Mouse (Mus musculus) midbrain, embryonic 10.5 days (tissue): ENCODE data around the gene Tceanc2. TPM values are rescaled to one million over a fixed set of nuclear protein-coding genes. Genes with fewer than 3 reads are reported as not detected.

Source experiments
- DNase-seq: peaks from one replicate; pipeline ENCODE4 v3.0.0-alpha.2; 2017; ENCODE audit warnings: low spot score
- H3K27ac ChIP-seq: fragments of 300-500 bp; sonication (generic); replicated peaks from 2 replicates; pipeline ENCODE4 v1.5.1; 2016; ENCODE audit warnings: mild to moderate bottlenecking
- H3K27me3 ChIP-seq: fragments of 300-500 bp; sonication (generic); 2 replicates; pipeline ENCODE4 v1.6.1; 2016; ENCODE audit warnings: low read depth, mild to moderate bottlenecking; ENCODE audit not compliant: poor library complexity, severe bottlenecking
- H3K36me3 ChIP-seq: fragments of 300-500 bp; sonication (generic); 2 replicates; pipeline ENCODE4 v1.6.1; 2016; ENCODE audit warnings: mild to moderate bottlenecking, moderate library complexity
- H3K4me1 ChIP-seq: fragments of 300-500 bp; sonication (generic); 2 replicates; pipeline ENCODE4 v1.6.1; 2016
- H3K4me3 ChIP-seq: fragments of 300-500 bp; sonication (generic); 2 replicates; pipeline ENCODE4 v1.5.1; 2016; ENCODE audit warnings: mild to moderate bottlenecking, moderate library complexity
- H3K9me3 ChIP-seq: fragments of 300-500 bp; sonication (generic); replicated peaks from 2 replicates; pipeline ENCODE4 v1.6.1; 2016; ENCODE audit warnings: mild to moderate bottlenecking
- WGBS: fragments of 180-500 bp; shearing (Covaris S2); methylation state at CpG from one replicate; pipeline ENCODE4 v1.1.7; 2016; 5-methylcytosine and 5-hydroxymethylcytosine counted together
- polyA plus RNA-seq: library from polyadenylated mRNA; unstranded; fragments of >200 nt; fragmentation: Nextera tagmentation; extraction: Ambion mirVana; gene quantifications from 2 replicates; pipeline ENCODE4 v1.2.1, GENCODE M21; 2016

Tceanc2 gene
- polyA plus RNA-seq, 1 experiment from 2014 or later, result 39.7 TPM

DNA sequence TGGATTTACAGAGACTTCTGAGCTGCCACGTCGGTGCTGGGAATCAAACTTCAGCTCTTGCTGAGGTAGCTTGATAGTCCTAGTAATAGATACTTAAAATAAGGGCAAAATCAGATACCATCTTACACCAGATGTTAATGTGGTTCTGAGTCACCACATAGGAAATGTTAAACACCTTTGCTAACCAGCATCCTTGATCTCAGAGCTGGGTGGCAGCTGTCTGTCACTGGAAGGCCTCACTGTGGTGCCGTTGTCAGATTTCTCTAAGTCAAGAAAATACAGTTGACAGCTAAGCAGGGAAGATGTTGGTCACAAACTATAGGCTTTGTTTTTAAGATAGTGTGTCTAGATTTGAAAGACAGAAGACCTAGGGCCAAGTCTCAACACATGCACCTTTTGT, 22.9 kb upstream of the Tceanc2 start:
- H3K9me3 ChIP-seq, result no peaks in the 10 kb centered on the region
- 95% methylated on average over 3 of the region's 3 CpGs for whole genome bisulfite sequencing
- peaks cover 99% of the 10 kb centered on the region for H3K36me3 ChIP-seq
- no peak for DNase-seq
- no peaks in the 10 kb centered on the region for H3K4me1 ChIP-seq
- H3K27me3 ChIP-seq, result no peaks in the 10 kb centered on the region
- no peak overlapping the region for H3K4me3 ChIP-seq
- no peak overlapping the region for H3K27ac ChIP-seq

DNA sequence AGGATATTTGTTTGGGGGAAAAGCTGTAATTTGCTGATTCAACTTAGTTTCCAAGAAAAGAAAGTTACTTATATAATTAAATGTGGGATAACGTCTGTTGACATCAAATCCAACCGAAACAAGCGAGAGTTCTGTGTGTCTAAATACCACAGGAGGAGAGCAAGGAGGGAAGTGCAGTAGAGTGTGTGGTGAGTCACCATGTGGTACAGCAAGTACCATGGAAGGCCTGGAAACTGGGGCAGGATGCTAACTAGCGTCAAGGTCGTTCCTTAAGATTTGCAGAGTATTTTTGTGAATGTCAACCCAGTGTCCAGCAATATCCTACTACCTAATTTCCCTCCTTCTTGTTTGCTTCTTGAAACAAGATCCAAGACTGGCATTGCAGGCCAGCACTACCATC, 19.2 kb upstream of the Tceanc2 start:
- H3K27me3 ChIP-seq, result no peaks in the 10 kb centered on the region
- H3K36me3 ChIP-seq, result peaks cover 98% of the 10 kb centered on the region
- H3K4me3 ChIP-seq, result no peak overlapping the region
- H3K27ac ChIP-seq, result no peak overlapping the region
- no peak for DNase-seq
- no peaks in the 10 kb centered on the region for H3K9me3 ChIP-seq
- 91% methylated on average over 5 of the region's 5 CpGs for WGBS
- no peaks in the 10 kb centered on the region for H3K4me1 ChIP-seq

DNA sequence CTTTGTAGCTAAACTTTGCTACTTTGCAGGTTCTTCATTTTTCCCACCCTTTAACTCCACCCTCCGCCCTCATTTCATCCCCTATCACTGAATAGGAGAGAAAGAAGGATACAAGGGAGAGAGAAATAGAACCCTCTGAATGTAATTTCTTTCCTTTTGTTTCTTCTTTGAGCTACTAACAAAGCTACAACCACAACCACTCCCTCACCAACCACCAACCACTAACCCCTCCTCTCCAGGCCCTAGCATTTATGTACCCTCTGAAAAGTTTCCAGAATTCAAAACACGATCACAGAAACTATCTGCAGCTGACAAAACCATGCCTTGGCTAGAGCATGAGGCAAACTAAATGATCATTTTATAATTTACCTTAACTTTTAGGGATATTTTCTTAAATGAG, 17.5 kb upstream of the Tceanc2 start:
- Histone ChIP-seq H3K4me1 (no peaks in the 10 kb centered on the region), H3K27ac (no peak overlapping the region), H3K27me3 (no peaks in the 10 kb centered on the region), H3K4me3 (no peak overlapping the region), H3K9me3 (no peaks in the 10 kb centered on the region), H3K36me3 (peaks cover 98% of the 10 kb centered on the region)
- no peak for DNase-seq
- 94% methylated on average over 2 of the region's 2 CpGs for WGBS

DNA sequence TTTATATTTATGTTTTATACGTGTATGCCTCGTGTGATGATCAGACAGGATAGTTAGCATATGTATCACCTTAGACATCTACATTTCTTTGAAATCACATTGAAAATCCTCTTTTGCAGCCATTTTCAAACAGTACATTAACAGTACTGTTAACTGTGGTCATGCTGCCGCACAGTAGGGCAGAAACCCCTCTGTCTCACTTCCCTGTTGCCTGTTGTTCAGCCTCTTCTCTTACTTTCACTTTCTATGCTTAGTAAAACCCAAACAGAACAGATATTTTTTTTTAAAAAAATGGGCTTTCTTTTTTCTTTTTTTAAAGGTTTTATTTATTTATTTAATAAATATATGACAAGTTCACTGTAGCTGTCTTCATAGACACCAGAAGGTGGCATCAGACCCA, 14.9 kb upstream of the Tceanc2 start:
- 86% methylated on average over 3 of the region's 3 CpGs for WGBS
- H3K4me1 ChIP-seq, result no peaks in the 10 kb centered on the region
- H3K9me3 ChIP-seq, result no peaks in the 10 kb centered on the region
- peaks cover 98% of the 10 kb centered on the region for H3K36me3 ChIP-seq
- H3K27ac ChIP-seq, result no peak overlapping the region
- no peak overlapping the region for H3K4me3 ChIP-seq
- no peak for DNase-seq
- no peaks in the 10 kb centered on the region for H3K27me3 ChIP-seq

DNA sequence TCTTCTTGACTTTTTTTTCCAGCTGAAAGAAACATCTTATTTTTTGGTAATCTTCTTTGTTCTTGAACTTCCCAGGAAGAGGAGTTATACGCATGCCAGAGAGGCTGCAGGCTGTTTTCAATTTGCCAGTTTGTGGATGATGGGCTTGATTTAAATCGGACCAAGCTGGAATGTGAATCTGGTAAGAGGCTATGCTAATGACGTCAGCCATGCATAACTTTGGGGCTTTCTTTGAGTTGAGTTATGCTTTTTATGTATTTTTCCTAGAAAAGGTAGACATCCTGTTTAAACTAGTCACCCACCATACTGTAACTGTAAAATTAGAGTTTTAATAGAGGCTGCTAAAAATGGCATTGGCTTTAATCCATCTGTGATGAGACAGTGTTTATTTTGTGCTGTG, 6.8 kb upstream of the Tceanc2 start:
- H3K27ac ChIP-seq, result no peak overlapping the region
- H3K27me3 ChIP-seq, result no peaks in the 10 kb centered on the region
- H3K36me3 ChIP-seq, result peaks cover 50% of the 10 kb centered on the region
- no peak overlapping the region for H3K4me3 ChIP-seq
- H3K9me3 ChIP-seq, result no peaks in the 10 kb centered on the region
- H3K4me1 ChIP-seq, result peaks cover 6% of the 10 kb centered on the region
- 81% methylated on average over 3 of the region's 3 CpGs for WGBS
- no peak for DNase-seq

DNA sequence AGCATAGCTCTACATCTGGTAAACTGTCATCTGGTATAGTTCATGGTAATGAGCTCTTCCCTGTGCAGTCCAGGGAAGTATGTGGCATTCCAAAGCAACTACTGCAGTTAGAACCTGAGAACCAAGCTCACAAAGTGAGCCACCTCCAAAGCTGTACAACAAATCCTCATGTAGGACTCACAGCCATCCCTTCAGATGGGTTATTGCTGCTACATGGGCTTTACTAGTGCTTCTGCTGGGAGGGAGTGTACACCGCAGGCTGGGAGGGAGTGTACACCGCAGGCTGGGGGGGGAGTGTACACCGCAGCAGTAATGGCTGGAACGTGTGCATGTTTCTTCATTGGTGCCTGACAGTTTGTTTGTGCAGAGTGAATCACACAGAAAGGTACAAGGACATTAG, 4.3 kb upstream of the Tceanc2 start:
- Histone ChIP-seq H3K9me3 (no peaks in the 10 kb centered on the region), H3K27ac (no peak overlapping the region), H3K4me3 (no peak overlapping the region), H3K36me3 (peaks cover 25% of the 10 kb centered on the region), H3K27me3 (no peaks in the 10 kb centered on the region), H3K4me1 (peaks cover 18% of the 10 kb centered on the region)
- 89% methylated on average over 4 of the region's 4 CpGs for WGBS
- DNase-seq, result no peak

DNA sequence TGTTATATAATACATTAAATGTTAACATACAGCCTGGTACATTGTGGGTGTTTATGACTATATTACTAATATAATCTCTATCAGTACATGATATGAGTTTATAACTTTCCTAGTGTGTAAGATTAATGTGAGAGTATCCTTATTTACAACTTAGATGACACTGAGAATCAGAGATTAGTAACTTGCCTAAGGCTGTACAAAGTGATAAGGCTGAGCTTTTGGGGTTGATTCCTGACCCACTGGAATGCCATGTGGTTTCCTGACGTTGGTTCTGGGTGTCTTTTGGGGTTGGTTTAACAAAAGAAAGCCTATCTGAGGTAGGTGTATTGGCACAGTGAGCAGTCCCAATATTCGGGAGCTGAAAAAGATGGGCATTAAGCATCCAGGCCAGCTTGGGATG, 3.9 kb upstream of the Tceanc2 start:
- Histone ChIP-seq H3K4me1 (peaks cover 21% of the 10 kb centered on the region), H3K4me3 (no peak overlapping the region), H3K9me3 (no peaks in the 10 kb centered on the region), H3K36me3 (peaks cover 21% of the 10 kb centered on the region), H3K27ac (no peak overlapping the region), H3K27me3 (no peaks in the 10 kb centered on the region)
- 77% methylated on average over 2 of the region's 2 CpGs for WGBS
- no peak for DNase-seq

DNA sequence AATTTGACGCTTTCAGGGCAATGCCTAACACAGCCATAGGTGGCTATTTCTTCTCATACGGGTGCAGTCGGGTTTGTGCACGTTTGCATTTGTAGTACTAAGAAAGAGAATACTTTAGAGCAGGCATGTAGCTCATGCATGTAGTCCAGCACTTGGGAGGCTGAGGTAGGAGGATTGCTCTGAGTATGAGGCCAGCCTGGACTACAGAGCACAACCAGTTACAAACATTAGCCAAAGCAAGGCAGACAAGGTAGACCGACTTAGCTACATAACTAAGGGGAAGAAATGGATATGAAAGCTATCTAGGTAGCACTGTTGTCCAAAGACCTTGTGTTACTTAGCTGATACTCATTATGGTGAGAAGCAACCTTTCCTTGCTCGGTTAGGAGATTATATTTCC, 3.0 kb upstream of the Tceanc2 start:
- no peak overlapping the region for H3K4me3 ChIP-seq
- H3K27ac ChIP-seq, result no peak overlapping the region
- no peaks in the 10 kb centered on the region for H3K9me3 ChIP-seq
- peaks cover 12% of the 10 kb centered on the region for H3K36me3 ChIP-seq
- 90% methylated on average over 6 of the region's 6 CpGs for WGBS
- H3K4me1 ChIP-seq, result peaks cover 30% of the 10 kb centered on the region
- DNase-seq, result no peak
- H3K27me3 ChIP-seq, result no peaks in the 10 kb centered on the region

DNA sequence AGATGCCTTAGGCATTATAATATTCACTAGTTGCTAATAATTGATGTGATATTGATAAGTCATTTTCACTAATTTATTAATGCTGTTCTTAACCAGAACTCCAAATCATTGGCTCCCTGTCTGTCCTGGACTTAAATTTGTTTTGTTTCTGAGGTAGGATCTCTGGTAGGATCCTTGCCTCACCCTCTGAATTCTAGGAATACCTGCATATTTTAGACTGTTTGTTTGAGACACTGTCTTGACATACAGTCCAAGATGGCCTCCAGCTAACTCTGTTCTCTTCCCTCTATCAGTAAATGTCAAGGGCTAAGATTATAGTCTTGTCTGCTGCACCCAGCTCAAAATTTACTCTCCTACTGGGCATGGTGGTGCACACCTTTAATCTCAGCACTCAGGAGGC, 1.8 kb upstream of the Tceanc2 start:
- DNase-seq, result no peak
- Histone ChIP-seq H3K36me3 (peaks cover 10% of the 10 kb centered on the region), H3K27ac (no peak overlapping the region), H3K4me3 (peak overlapping the region; percentile 96; the same call in 1 of the 2 replicates), H3K27me3 (no peaks in the 10 kb centered on the region), H3K4me1 (peaks cover 31% of the 10 kb centered on the region), H3K9me3 (no peaks in the 10 kb centered on the region)

DNA sequence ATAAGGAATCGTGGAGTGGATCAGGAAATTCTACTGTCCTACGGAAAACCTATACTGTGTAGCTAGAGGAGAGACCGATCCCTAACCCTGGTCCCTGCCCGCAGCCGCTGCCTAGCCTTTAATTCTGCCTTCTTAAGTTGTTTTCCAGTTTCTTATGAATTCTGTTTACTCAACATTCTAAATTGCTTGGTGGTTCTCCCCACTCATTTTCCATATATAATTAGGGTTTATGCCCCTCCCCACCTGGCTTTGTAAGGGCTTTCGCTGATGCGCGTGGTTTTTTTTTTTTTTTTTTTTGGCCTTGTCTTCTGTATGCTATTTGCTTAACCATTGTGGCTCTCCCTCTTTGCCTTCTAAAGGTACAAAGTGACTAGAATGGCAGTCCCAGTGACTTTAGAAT, 645 bp upstream of the Tceanc2 start:
- H3K27ac ChIP-seq, result peak overlapping the region; percentile 97
- 11% methylated on average over 8 of the region's 8 CpGs for WGBS
- peaks cover 31% of the 10 kb centered on the region for H3K4me1 ChIP-seq
- no peak for DNase-seq
- no peaks in the 10 kb centered on the region for H3K9me3 ChIP-seq
- H3K36me3 ChIP-seq, result peaks cover 21% of the 10 kb centered on the region
- no peaks in the 10 kb centered on the region for H3K27me3 ChIP-seq
- peak overlapping the region; percentile 96 for H3K4me3 ChIP-seq

DNA sequence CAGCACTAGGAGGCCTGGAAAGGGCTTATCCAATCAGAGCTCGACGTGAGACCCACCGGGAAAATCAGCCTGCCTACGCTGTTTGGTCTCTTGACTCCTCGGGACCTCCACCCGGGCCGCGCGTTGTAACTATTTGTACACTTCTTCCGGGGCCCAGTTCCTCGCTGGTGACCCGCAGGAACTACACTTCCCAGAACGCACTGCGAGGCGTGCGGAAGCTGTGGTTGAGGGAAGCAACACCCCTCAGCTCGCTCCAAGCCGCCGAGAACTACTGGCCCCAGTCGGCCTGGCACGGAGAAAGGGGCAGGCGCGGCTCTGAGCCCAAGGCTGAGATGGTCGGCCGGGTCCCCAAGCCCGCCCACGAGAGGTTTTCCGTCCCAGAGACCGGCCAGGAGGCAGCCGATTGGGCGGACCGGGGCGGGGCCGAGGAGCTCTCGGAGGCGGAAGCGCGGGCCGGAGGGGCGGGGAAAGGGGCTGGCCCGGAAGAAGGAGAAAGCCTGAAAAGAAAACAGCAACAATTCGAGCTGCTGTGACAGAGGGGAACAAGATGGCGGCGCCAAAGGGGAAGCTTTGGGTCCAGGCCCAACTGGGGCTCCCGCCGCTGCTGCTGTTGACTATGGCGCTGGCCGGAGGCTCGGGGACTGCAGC, 610 bp downstream of the Tceanc2 start, which contains the start of gene Tmem59:
Gene Tmem59 (plus strand): TSS at position 218 of the 648 bp plus-strand sequence.
- DNase-seq, result peak; percentile 96
- Histone ChIP-seq H3K27me3 (no peaks in the 10 kb centered on the region), H3K4me1 (peaks cover 31% of the 10 kb centered on the region), H3K27ac (peak within 1 kb of the TSS; percentile 97), H3K9me3 (no peaks in the 10 kb centered on the region), H3K36me3 (peaks cover 32% of the 10 kb centered on the region), H3K4me3 (peak within 1 kb of the TSS; percentile 96)
- under 1% methylated on average over 49 of the region's 49 CpGs for WGBS

DNA sequence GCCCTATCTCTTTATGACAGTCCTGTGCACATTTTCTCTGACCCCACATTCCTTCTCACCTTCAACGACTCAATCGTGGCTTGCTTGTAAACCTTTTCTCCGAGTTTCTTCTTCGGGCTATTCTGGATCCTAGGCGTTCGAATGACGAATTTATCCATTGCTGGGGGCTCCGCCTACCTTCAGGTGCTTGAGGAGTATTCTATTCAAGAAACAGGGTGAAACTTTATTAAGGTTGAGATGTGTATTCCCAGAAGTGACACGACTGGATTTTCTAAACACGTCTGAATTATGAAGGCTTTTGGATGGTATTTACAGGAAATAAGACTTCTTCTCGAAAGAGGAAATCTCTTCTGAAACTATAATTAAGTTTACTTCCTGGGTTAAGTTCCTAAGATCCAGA, 1.4 kb downstream of the Tceanc2 start:
- WGBS, result 56% methylated on average over 11 of the region's 11 CpGs

DNA sequence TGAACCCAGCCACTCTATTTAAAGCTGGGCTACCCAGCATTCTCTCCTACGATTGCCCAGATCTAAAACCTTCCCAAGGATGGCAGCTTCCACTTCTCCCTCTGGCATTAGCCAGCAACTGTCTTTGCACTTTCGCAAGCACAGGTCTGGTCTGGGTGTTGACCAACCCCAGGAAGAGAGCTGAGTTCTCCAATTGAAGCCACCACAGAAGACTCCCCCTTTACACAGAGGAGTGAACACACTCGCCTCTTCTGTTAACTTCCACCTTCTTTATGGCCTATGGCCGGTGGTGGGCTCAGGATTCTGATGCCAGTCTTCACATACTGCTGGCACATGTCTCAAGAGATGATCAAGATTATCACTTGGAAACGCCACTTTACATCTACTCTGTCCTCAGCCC, 11.1 kb downstream of the Tceanc2 start:
- WGBS, result 89% methylated on average over 5 of the region's 5 CpGs
- DNase-seq, result no peak
- Histone ChIP-seq H3K36me3 (peaks cover 54% of the 10 kb centered on the region), H3K9me3 (no peaks in the 10 kb centered on the region), H3K4me1 (peaks cover 2% of the 10 kb centered on the region; the same call in 1 of the 2 replicates), H3K27ac (no peak overlapping the region), H3K4me3 (no peak overlapping the region), H3K27me3 (no peaks in the 10 kb centered on the region)

More for the DNA sequence above, 1.4 kb downstream of the Tceanc2 start:
- no peak for DNase-seq
- no peaks in the 10 kb centered on the region for H3K9me3 ChIP-seq
- H3K4me3 ChIP-seq, result peak overlapping the region; percentile 96
- H3K4me1 ChIP-seq, result peaks cover 31% of the 10 kb centered on the region
- H3K27ac ChIP-seq, result peak overlapping the region; percentile 97
- H3K36me3 ChIP-seq, result peaks cover 40% of the 10 kb centered on the region
- H3K27me3 ChIP-seq, result no peaks in the 10 kb centered on the region

DNA sequence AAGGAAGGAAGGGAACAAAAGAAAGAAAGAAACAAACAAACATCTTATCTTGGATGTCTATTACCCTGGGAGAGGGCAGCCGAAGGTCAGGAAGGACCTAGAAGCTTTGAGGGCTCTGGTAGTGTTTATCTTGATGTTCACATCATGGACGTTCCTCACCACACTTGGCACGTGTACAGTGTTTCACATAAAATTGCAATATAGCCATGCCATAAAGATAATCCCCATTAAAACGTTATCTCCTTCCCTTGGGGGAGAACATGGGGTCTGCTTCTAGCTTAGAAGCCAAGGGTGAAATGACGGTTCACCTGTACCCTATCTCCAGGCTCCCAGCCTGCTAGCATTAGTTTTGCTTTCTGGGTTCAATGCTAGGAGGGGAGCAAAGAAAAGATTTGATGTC, 12.2 kb downstream of the Tceanc2 start:
- no peak overlapping the region for H3K4me3 ChIP-seq
- H3K27me3 ChIP-seq, result no peaks in the 10 kb centered on the region
- peaks cover 2% of the 10 kb centered on the region; the same call in 1 of the 2 replicates for H3K4me1 ChIP-seq
- H3K9me3 ChIP-seq, result no peaks in the 10 kb centered on the region
- DNase-seq, result no peak
- WGBS, result 88% methylated on average over 5 of the region's 5 CpGs
- peaks cover 46% of the 10 kb centered on the region for H3K36me3 ChIP-seq
- no peak overlapping the region for H3K27ac ChIP-seq
